Mouse (Mus musculus): ENCODE results near the gene Pycard. TPM values are rescaled to one million over a fixed set of nuclear protein-coding genes. Genes with fewer than 3 reads are reported as not detected.
"Not testable (repeated sequence)": the region's sequence is repeated elsewhere in the genome, so short reads cannot be mapped to it uniquely, and the experiment has no call there.

Gene Pycard
- total RNA-seq (2017) = 16.9 and 21.1 TPM in 2 replicates

DNA sequence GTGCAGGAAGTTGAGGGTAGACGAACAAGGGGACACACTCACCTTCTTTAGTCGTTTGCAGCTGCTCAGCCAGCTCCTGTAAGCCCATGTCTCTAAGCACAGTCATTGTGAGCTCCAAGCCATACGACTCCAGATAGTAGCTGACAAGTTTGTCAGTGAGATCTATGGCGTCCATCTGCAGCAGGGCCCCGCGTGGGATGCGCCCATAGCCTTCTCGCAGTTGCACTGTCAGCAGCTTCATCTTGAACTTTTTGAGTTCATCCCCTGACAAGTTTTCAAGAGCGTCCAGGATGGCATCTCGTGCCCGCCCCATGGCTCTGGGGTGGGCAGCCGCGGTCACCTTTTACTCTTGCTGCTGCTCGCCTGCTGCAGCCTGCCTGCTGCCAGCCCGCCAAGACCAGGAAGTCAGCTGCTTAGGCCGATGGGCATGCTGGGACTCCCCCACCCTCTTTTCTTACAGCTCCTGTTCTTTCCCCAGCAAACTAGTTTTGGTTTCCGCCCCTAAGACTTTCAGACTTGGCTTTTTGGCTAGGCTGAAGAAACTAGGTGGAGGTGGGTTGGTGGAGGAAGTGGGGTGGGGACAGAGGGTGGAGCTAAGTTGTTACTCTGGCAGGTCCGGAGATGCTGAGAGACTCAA is at the start of gene Pycard:
Gene Pycard, minus strand, starts transcription at position 527 of the 637 bp plus-strand sequence.
- ATAC-seq (replicated peaks in 1 of 2; ENCODE audit: insufficient read depth in 1 of 2, low FRiP score in 2 of 2, low TSS enrichment in 1 of 2, low read depth in 1 of 2, poor library complexity in 2 of 2, severe bottlenecking in 2 of 2) = peak; percentile 78 to 80

DNA sequence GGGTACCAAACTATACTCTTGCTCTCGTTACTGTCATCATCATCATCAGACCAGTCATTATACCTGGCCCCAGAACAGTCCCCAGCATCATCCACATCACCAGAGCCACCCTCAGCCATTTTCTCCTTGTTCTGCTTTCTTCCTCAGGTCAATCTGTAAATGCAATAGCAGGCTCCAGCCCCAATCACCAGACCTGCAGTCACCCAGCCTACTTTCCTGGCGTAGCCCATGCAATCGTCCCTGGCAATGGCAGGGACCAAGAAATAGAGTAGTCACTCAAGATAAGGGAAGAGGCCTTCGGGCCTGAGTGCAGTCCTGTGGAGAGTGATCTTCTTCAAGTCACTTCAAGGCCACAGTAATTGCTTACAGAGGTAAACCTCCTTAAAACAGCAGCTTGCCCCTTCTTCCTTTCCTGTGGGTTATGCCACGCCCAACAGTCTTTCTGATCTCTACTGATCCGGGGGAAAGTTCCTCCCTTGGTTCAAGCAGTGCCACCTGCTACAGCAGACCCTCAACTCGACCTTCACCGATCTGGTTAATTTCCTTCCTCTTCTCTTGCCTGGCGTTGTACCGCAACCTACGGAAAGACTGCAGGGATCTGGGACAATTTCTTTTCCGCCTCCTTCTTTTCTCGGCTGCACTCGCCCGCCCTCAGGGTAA is 48.6 kb upstream of the Pycard start:
- peak; percentile 93 to 94 for ATAC-seq (replicated peaks in 1 of 2; ENCODE audit: insufficient read depth in 1 of 2, low FRiP score in 2 of 2, low TSS enrichment in 1 of 2, low read depth in 1 of 2, poor library complexity in 2 of 2, severe bottlenecking in 2 of 2)

DNA sequence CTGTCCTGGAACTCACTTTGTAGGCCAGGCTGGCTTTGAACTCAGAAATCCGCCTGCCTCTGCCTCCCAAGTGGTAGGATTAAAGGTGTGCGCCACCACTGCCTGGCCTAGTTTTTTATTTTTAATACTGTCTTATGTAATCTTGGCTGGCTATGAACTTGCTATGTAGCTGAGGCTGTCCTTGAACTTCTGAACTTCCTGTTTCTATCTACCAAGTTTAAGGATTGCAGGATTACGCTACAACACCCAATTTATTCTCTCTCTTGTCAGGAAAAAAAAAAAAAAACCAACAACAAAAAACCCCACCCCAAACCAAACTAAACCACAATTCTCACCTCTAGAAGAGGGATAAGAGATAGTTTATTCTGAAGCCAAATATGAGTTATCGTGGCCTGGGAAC is 39.9 kb upstream of the Pycard start:
- ATAC-seq (replicated peaks in 1 of 2; ENCODE audit: insufficient read depth in 1 of 2, low FRiP score in 2 of 2, low TSS enrichment in 1 of 2, low read depth in 1 of 2, poor library complexity in 2 of 2, severe bottlenecking in 2 of 2) = no peak

GRCm38 (mm10) chr7:128032989-128033293 is 39.3 kb upstream of the Pycard start:
- no peak for ATAC-seq (replicated peaks in 1 of 2; ENCODE audit: insufficient read depth in 1 of 2, low FRiP score in 2 of 2, low TSS enrichment in 1 of 2, low read depth in 1 of 2, poor library complexity in 2 of 2, severe bottlenecking in 2 of 2)

DNA sequence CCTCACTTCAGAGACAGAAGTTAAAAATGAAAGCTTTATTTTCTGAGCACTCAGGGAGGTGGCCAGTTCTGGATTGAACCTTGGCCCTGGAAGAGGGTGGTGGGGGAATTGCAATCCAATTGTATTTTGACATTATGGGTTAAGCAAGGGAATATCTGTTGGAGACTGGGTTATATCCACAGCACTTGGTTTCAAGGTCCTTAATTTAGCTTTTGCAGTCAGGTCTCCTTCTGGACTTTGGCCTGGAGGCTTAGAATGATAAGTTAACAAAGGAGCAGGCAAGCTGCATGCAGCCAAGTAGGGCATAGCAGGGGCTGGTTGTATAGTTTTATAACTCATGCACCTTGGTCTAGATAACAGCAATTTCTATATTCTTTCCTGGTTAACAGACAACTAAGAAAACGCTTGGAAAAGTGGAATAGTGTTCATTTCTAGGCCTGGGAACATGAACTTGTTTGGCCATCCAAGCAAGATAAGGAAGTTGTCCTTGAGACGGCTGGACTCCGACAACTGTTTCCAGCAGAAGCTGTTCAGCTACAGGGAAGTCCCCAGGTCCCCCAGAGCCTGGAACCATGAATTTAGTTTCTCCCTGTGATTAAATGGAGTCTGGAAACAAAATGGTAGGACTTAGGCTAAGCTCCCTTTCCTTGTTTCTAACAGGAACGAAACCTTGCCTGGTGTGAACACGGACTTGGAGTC is 38.8 kb upstream of the Pycard start:
- no peak for ATAC-seq (replicated peaks in 1 of 2; ENCODE audit: insufficient read depth in 1 of 2, low FRiP score in 2 of 2, low TSS enrichment in 1 of 2, low read depth in 1 of 2, poor library complexity in 2 of 2, severe bottlenecking in 2 of 2)

DNA sequence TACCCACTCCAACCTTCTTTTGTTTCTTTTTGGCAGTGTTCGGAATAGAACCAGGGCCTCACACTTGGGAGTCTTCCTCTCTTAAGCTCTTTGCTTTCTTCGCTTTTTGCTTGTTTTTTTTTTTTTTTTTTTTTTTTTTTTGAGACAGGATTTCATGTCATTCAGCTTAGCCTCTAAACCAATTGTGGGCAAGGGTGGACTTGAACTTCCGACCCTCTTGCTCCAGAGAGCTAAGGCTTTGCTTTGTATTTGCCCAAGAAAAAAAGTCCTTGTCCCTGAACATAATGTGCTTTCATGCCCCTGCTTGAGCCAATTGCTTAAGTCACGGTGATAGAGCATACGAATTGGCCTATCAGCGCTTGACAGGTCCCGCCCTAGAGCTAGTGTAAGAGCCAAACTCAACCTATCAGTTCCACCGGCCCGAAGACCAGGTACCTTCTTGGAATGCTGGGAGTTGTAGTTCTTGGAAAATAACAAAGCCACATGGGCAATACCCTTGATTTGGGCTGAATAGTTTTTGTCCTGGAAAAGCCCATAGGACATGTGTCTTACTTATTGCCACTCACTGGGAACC is 37.8 kb upstream of the Pycard start:
- no peak for ATAC-seq (replicated peaks in 1 of 2; ENCODE audit: insufficient read depth in 1 of 2, low FRiP score in 2 of 2, low TSS enrichment in 1 of 2, low read depth in 1 of 2, poor library complexity in 2 of 2, severe bottlenecking in 2 of 2)

DNA sequence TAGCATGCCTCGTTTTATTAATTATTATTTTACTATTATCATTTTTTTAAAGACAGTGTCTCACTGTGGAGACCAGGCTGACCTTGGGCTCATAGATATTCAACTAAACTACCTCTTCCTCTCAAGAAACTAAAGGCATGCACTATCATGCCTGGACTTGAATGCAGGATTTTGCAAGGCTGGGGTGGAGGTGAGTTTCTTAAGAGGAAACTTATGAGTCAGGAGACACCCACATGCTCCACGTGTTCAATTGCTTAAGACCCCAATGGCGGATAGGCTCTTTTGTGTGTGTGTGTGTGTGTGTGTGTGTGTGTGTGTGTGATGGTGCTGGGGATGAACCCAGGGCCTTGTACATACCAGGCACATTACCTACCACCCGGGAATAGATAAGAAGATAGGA is 31.7 kb upstream of the Pycard start:
- ATAC-seq (replicated peaks in 1 of 2; ENCODE audit: insufficient read depth in 1 of 2, low FRiP score in 2 of 2, low TSS enrichment in 1 of 2, low read depth in 1 of 2, poor library complexity in 2 of 2, severe bottlenecking in 2 of 2) = peak in 1 of 2 experiments; percentile 56; a peak in 2 of 4 replicates

DNA sequence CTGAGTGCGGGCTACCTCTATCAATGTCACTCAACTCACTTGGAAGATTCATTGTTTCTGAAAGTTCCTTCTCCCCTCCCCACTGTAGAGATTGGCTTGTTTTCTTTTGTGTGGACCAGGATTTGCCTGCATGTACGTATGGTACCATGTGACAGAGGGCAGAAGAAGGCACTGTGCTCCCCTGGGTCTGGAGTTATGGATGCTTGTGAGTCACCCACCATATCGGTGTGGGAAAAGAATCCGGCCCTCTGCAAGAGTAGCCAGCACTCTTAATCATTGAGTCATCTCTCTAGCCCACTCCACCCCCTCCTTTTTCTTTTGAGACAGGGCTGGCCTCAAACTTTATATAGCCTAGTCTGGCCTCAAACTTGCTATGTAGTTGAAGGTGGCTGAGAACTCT is 31.3 kb upstream of the Pycard start:
- no peak for ATAC-seq (replicated peaks in 1 of 2; ENCODE audit: insufficient read depth in 1 of 2, low FRiP score in 2 of 2, low TSS enrichment in 1 of 2, low read depth in 1 of 2, poor library complexity in 2 of 2, severe bottlenecking in 2 of 2)

DNA sequence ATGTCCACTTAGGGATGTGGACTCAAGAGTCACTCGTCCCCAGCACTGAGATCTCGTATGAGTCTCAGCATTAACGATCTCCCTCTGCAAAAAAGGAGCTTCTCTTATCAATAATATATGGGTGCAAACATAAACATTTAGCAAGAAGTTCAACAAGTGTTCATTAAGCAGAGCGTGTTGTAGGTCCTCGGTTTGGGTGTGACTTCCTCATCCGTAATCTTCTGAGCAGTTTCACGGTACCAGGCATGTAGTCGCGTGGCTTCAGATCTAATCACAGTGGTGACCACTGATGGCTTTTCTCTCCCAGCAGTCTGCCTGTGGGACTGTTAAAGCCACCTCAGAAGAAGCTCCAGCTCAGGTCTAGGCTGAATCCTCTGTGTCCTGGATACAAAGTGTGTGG is 30.7 kb upstream of the Pycard start:
- no peak for ATAC-seq (replicated peaks in 1 of 2; ENCODE audit: insufficient read depth in 1 of 2, low FRiP score in 2 of 2, low TSS enrichment in 1 of 2, low read depth in 1 of 2, poor library complexity in 2 of 2, severe bottlenecking in 2 of 2)

DNA sequence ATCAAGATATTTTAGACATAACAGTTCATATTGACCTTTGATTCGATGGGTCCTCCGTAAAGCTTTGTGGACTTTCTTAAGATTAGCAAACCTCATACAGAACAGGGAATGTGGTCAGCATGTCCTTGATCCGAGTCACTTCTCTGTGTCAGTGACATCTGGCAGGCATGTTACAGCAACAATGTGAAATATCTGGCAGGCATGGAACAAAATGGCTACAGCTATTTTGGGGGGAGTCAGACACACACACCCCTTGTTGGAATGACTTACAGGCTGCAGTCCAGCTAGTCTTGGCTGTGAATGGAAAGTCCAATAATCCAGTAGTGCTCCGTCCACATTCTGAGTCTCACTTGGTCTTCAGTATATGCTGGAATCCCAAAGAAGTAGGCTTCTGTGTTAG is 29.9 kb upstream of the Pycard start:
- ATAC-seq (replicated peaks in 1 of 2; ENCODE audit: insufficient read depth in 1 of 2, low FRiP score in 2 of 2, low TSS enrichment in 1 of 2, low read depth in 1 of 2, poor library complexity in 2 of 2, severe bottlenecking in 2 of 2) = no peak

DNA sequence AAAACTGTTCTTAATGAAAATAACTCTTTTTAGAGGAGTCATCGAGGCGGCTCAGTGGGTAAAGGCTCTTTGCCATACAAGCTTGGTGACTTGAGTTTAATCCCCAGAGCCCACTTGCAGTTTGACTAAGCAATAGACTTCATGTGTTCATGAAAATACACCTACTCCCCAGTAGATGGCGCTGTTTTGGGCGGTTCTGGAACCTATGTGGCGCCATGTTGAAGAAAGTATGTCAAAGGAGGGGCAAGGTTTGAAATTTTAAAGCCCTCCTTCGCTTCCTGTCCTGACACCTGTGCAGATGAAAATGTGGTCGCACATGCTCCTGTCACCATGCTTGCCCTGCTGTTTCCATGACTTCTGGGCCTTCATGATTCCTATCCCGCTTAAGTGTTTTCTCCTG is 29.3 kb upstream of the Pycard start:
- 0 out of 4 replicates have a peak, but pooled peaks of 1 of the 2 experiments have one; percentile 12 for ATAC-seq (replicated peaks in 1 of 2; ENCODE audit: insufficient read depth in 1 of 2, low FRiP score in 2 of 2, low TSS enrichment in 1 of 2, low read depth in 1 of 2, poor library complexity in 2 of 2, severe bottlenecking in 2 of 2)

DNA sequence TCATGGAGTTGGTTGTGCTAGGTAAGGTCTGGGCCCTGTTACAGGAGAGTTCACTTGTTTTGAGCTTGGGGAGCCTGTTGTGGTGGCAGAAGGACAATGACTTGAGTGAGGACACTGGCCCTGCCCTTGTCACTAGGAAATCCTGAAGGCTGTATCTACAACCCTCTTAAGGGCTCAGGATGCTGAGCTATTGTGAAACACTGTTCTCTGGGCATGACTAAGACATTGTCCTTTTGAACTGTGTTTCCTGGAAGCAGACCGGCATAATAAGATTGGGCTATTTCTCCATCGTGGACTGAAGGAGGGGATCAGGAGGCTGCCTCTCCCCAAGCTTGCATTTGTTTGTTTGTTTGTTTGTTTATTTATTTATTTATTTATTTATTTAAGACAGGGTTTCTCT is 25.5 kb upstream of the Pycard start:
- no peak; a peak in 1 of 4 replicates for ATAC-seq (replicated peaks in 1 of 2; ENCODE audit: insufficient read depth in 1 of 2, low FRiP score in 2 of 2, low TSS enrichment in 1 of 2, low read depth in 1 of 2, poor library complexity in 2 of 2, severe bottlenecking in 2 of 2)

DNA sequence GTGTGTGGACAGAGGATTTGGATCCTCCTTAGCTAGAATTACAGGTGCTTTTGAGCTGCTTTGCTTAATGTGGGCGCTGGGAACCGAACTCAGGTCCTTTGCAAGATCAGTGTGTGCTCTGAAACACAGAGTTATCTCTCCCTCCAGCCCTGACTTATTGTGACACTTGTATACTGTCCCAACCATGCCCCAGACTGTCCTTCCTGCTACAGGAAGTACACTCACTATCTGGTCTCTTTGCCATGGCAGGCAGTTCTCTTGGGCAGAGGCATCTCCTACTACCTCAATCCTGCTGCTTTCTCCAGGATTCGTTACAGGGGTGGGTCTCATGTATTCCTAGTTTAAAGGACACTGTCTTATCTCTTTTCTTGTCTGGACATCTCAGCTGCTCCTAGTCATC is 24.6 kb upstream of the Pycard start:
- ATAC-seq (replicated peaks in 1 of 2; ENCODE audit: insufficient read depth in 1 of 2, low FRiP score in 2 of 2, low TSS enrichment in 1 of 2, low read depth in 1 of 2, poor library complexity in 2 of 2, severe bottlenecking in 2 of 2) = no peak

DNA sequence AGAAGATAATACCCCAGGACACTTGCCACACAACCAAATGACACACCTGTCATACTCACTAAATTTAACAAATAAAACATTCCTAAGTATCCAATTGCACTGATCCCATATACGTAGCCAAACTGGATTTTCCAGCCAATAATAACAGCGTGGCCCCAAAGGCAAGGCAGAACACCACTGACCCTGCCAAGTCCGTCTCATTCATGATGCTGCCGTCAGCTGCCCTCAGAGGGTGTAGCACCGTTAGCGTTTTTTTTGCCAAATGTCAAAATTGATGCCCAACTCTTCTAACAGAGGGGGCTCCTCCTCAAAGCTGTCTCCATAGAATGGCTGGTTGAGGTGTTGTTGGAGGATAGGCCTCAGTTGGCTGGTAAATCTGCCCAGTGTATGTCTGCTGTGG is 23.0 kb upstream of the Pycard start:
- ATAC-seq (replicated peaks in 1 of 2; ENCODE audit: insufficient read depth in 1 of 2, low FRiP score in 2 of 2, low TSS enrichment in 1 of 2, low read depth in 1 of 2, poor library complexity in 2 of 2, severe bottlenecking in 2 of 2) = no peak

GRCm38 (mm10) chr7:128016134-128016533 is 22.5 kb upstream of the Pycard start:
- ATAC-seq (replicated peaks in 1 of 2; ENCODE audit: insufficient read depth in 1 of 2, low FRiP score in 2 of 2, low TSS enrichment in 1 of 2, low read depth in 1 of 2, poor library complexity in 2 of 2, severe bottlenecking in 2 of 2) = not testable (repeated sequence)

- ATAC-seq (replicated peaks in 1 of 2; ENCODE audit: insufficient read depth in 1 of 2, low FRiP score in 2 of 2, low TSS enrichment in 1 of 2, low read depth in 1 of 2, poor library complexity in 2 of 2, severe bottlenecking in 2 of 2) = no peak
These were observed 19.4 kb upstream of the Pycard start for GRCm38 (mm10) chr7:128013116-128013515.

DNA sequence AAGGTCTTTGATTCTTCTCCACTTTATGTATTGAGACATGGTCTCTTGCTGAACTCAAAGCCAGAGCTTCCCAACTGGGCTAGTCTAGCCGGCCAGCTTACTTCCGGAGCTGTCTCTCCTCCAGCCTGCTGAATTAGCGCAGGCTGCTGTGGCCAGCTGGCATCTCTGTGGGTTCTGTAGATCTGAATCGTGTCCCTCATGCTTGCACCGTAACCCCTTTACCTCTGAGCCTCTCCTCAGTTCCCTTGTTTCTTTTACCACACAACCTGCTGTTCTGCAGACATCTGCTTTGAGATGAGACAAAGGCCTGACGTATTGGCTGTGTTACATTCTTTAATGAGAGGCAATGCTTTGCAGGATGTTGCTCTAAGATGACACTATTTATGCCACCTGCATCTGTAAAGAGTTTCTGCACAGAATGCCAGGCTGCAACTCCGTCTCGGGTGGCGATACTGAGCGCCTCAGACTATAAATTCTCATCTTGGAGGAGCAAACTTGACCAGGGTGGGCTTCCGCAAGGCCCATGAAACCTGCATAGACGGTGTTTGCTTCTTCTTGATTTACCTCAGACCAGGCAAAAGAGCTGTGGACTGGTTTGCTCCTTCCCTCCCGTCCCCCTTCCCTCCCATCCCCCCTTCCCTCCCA is 18.6 kb upstream of the Pycard start:
- no peak for ATAC-seq (replicated peaks in 1 of 2; ENCODE audit: insufficient read depth in 1 of 2, low FRiP score in 2 of 2, low TSS enrichment in 1 of 2, low read depth in 1 of 2, poor library complexity in 2 of 2, severe bottlenecking in 2 of 2)

All from hematopoietic stem cell, adult 5-6 weeks (primary cell).